In the genomic region with DNA sequence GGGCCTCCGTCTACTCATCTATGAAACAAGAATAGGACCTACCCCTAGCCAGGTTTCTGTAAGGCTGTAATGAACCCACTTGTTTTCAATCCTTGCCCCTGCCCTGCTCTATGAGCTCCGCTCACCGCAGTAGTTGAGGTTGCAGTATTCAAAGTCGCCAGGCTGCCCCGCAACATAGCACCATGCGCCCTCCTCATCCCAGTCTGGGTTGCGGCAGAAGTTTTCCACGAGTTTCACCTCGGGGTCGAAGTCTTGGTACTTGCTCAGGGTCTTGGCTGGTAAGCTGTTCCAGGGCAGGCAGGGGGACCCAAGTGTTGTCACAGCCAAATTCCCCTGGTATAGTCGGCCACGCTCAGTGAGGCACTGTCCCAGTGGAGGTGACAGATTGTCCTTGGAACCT, we compare ENCODE assay signal across 21 mouse cellular contexts. TPM values are rescaled to one million over a fixed set of nuclear protein-coding genes. Genes with fewer than 3 reads are reported as not detected.
A peak's percentile ranks its signal among the peaks of the same experiment; 100 is the strongest.
DNase-seq lines count a peak whose midpoint lies in the region; ATAC-seq and TF ChIP-seq lines count a peak whose summit lies in the region.
"Had no signal": no experiment of that assay in that cellular context is flagged by ENCODE, and none has a peak within 500 bp of the region (broad histone marks: within the 10 kb centered on the region; RNA-seq: fewer than 3 reads in every experiment).

No protein-coding gene starts in this region.

- peaks cover 55% of the 10 kb centered on the region for H3K36me3 ChIP-seq in liver, adult 2 months (ENCODE audit: control insufficient read depth, insufficient read depth, low read length)
- peaks cover 12% of the 10 kb centered on the region; the same call in 1 of the 2 replicates for H3K36me3 ChIP-seq in liver, postnatal 0 days (replicated peaks; ENCODE audit: insufficient read depth, low read length)
- no peaks in the 10 kb centered on the region for H3K36me3 ChIP-seq in E14TG2a.4 (ENCODE audit: insufficient read depth, low read length)
- H3K36me3 ChIP-seq: embryonic facial prominence, embryonic 10.5 days; embryonic facial prominence, embryonic 12.5 days; forebrain, embryonic 15.5 days; G1E had no signal

- ATAC-seq in liver, postnatal 0 days, result no peak
- ATAC-seq: activated CD4-positive, CD25-positive, alpha-beta regulatory T cell, adult 4 months; forebrain, embryonic 13.5 days; forebrain, embryonic 15.5 days; forebrain, postnatal 0 days had no signal

- H3K4me2 ChIP-seq in liver, postnatal 0 days (ENCODE audit: low read depth, low read length), result no peak overlapping the region
- H3K4me2 ChIP-seq: embryonic facial prominence, embryonic 12.5 days; forebrain, embryonic 13.5 days; forebrain, embryonic 15.5 days had no signal

- peak overlapping the region; percentile 20; the same call in 1 of the 2 replicates for H3K27ac ChIP-seq in liver, adult 2 months (replicated peaks; ENCODE audit: insufficient read depth, low read depth, low read length)
- H3K27ac ChIP-seq in liver, postnatal 0 days (ENCODE audit: low read depth), result no peak overlapping the region
- H3K27ac ChIP-seq: embryonic facial prominence, embryonic 10.5 days; embryonic facial prominence, embryonic 12.5 days; forebrain, embryonic 13.5 days; forebrain, embryonic 15.5 days had no signal

- no peaks in the 10 kb centered on the region for H3K27me3 ChIP-seq in liver, adult 2 months (ENCODE audit: control insufficient read depth, insufficient read depth, low read length)
- H3K27me3 ChIP-seq in liver, postnatal 0 days (ENCODE audit: insufficient read depth, low read length), result no peaks in the 10 kb centered on the region
- H3K27me3 ChIP-seq in E14TG2a.4 (ENCODE audit: insufficient read depth, low read length), result peaks cover 6% of the 10 kb centered on the region
- H3K27me3 ChIP-seq: embryonic facial prominence, embryonic 12.5 days; forebrain, embryonic 13.5 days; forebrain, embryonic 15.5 days; Patski had no signal

- TF ChIP-seq POLR2A in liver, adult 2 months (IDR thresholded peaks at IDR 0.05; ENCODE audit: extremely low read depth, insufficient read depth, low read length), result 0 out of 2 replicates have a peak, but pooled peaks have one; percentile 4

- 84% methylated on average over 12 of the region's 12 CpGs for WGBS in liver, adult 2 months
- 88% methylated on average over 12 of the region's 12 CpGs for WGBS in liver, postnatal 0 days (ENCODE audit: insufficient replicate concordance)

- H3K4me3 ChIP-seq in liver, adult 2 months (ENCODE audit: insufficient read depth, low read depth, low read length), result no peak overlapping the region
- no peak overlapping the region for H3K4me3 ChIP-seq in liver, postnatal 0 days (ENCODE audit: low read depth, low read length)
- H3K4me3 ChIP-seq in E14TG2a.4 (replicated peaks; ENCODE audit: low read length), result peak overlapping the region; percentile 49
- H3K4me3 ChIP-seq: embryonic facial prominence, embryonic 10.5 days; embryonic facial prominence, embryonic 12.5 days; forebrain, embryonic 13.5 days; forebrain, embryonic 15.5 days had no signal

- TF ChIP-seq CTCF in liver, adult 2 months (IDR thresholded peaks at IDR 0.05; ENCODE audit: low read depth, low read length), result no peak
- TF ChIP-seq CTCF in liver, postnatal 0 days (IDR thresholded peaks at IDR 0.05; ENCODE audit: low read depth), result no peak
- no peak for TF ChIP-seq CTCF in E14TG2a.4 (conservative IDR thresholded peaks at IDR 0.05; ENCODE audit: low read length)

- H3K79me2 ChIP-seq in liver, adult 2 months (ENCODE audit: control insufficient read depth, insufficient read depth, low read length), result peaks cover 9% of the 10 kb centered on the region; the same call in 1 of the 2 replicates

- H3K9ac ChIP-seq in liver, adult 2 months (ENCODE audit: low read depth, low read length), result peak overlapping the region; percentile 41
- H3K9ac ChIP-seq in liver, postnatal 0 days (replicated peaks), result no peak overlapping the region
- H3K9ac ChIP-seq: embryonic facial prominence, embryonic 12.5 days; forebrain, embryonic 13.5 days; forebrain, embryonic 15.5 days; forebrain, postnatal 0 days had no signal

- DNase-seq in adrenal gland, postnatal 36 days, result peak; percentile 38 to 45
- DNase-seq in adrenal gland, postnatal 25 days, result no peak
- no peak for DNase-seq in liver, adult 2 months (ENCODE audit: extremely low read depth, low read depth, low spot score)
- DNase-seq in liver, postnatal 0 days, result no peak
- DNase-seq in right cerebral cortex, postnatal 14 days, result no peak
- DNase-seq: adrenal gland, postnatal 14 days; cerebellum, adult 11-12 months; cerebellum, adult 2 months; cerebellum, adult 9-10 months; cerebellum, postnatal 10 days; cerebellum, postnatal 25 days; forebrain, postnatal 0 days had no signal

- peaks cover 38% of the 10 kb centered on the region for H3K4me1 ChIP-seq in liver, adult 2 months (ENCODE audit: control insufficient read depth, insufficient read depth, low read length)
- H3K4me1 ChIP-seq in liver, postnatal 0 days (ENCODE audit: insufficient read depth), result peaks cover 20% of the 10 kb centered on the region
- H3K4me1 ChIP-seq in E14TG2a.4 (replicated peaks; ENCODE audit: low read depth, low read length), result peaks cover 55% of the 10 kb centered on the region
- H3K4me1 ChIP-seq: embryonic facial prominence, embryonic 10.5 days; embryonic facial prominence, embryonic 12.5 days; forebrain, embryonic 13.5 days; forebrain, embryonic 15.5 days had no signal

- H3K9me3 ChIP-seq in liver, postnatal 0 days (ENCODE audit: low read length), result no peaks in the 10 kb centered on the region
- no peaks in the 10 kb centered on the region for H3K9me3 ChIP-seq in E14TG2a.4 (ENCODE audit: low read length)
- H3K9me3 ChIP-seq: embryonic facial prominence, embryonic 10.5 days; embryonic facial prominence, embryonic 12.5 days; forebrain, embryonic 13.5 days; forebrain, embryonic 15.5 days; G1E had no signal

- TF ChIP-seq EP300 in liver, postnatal 0 days (IDR thresholded peaks at IDR 0.05; ENCODE audit: low read depth), result no peak

RNA-seq across cellular contexts. Expression of gene F2, which starts 5.8 kb away (rescaled TPM):
- total RNA-seq in adrenal gland, postnatal 36 days (2021), result 1 to 10 TPM in 1 of 2 experiments, under 1 TPM in 1; 0.20 to 1.1 TPM
- 0.15 and 13.7 TPM in 2 replicates for total RNA-seq in adrenal gland, postnatal 25 days (2021)
- total RNA-seq in liver, adult 2 months (2014; rRNA removed), result 1,668 and 1,838 TPM in 2 replicates
- 2,018 and 2,057 TPM in 2 replicates for polyA plus RNA-seq in liver, adult 2 months (2012; rRNA removed)
- 1,300 and 1,356 TPM in 2 replicates for polyA plus RNA-seq in liver, postnatal 0 days (2015; fragmentation: Nextera tagmentation; extraction: Ambion mirVana)
- total RNA-seq: forebrain, postnatal 0 days had no signal
- polyA plus RNA-seq: forebrain, embryonic 11.5 days; forebrain, postnatal 0 days; Patski had no signal

RNA-seq across cellular contexts. Expression of gene Zfp408, which starts 19.2 kb away (rescaled TPM):
- total RNA-seq in adrenal gland, postnatal 36 days (2021), result 10 to 100 TPM in 1 of 2 experiments, 1 to 10 TPM in 1; 9.7 to 11.6 TPM
- total RNA-seq in adrenal gland, postnatal 25 days (2021), result 14.5 and 15.5 TPM in 2 replicates
- total RNA-seq in liver, adult 2 months (2014; rRNA removed), result 2.2 and 2.8 TPM in 2 replicates
- polyA plus RNA-seq in liver, adult 2 months (2012; rRNA removed), result 3.8 and 6.6 TPM in 2 replicates
- polyA plus RNA-seq in liver, postnatal 0 days (2015; fragmentation: Nextera tagmentation; extraction: Ambion mirVana), result 1.8 and 2.1 TPM in 2 replicates

RNA-seq across cellular contexts. Expression of gene Arhgap1, which starts 19.3 kb away (rescaled TPM):
- 10 to 100 TPM; 63.7 to 68.4 TPM for total RNA-seq in adrenal gland, postnatal 36 days (2021)
- total RNA-seq in adrenal gland, postnatal 25 days (2021), result 58.7 and 68.6 TPM in 2 replicates
- total RNA-seq in liver, adult 2 months (2014; rRNA removed), result 6.5 and 8.8 TPM in 2 replicates
- 12.9 and 18.7 TPM in 2 replicates for polyA plus RNA-seq in liver, adult 2 months (2012; rRNA removed)
- polyA plus RNA-seq in liver, postnatal 0 days (2015; fragmentation: Nextera tagmentation; extraction: Ambion mirVana), result 27.3 and 28.1 TPM in 2 replicates

Comparison
In these comparisons a context has a peak if more than half of its experiments do, and no peak if none do; other contexts are left out.
1. DNase-seq: peak in adrenal gland, postnatal 36 days (2 of 2); none in adrenal gland, postnatal 25 days (single experiment), liver, adult 2 months (single experiment), liver, postnatal 0 days (single experiment) and right cerebral cortex, postnatal 14 days (single experiment).
2. RNA of gene F2, which starts 5.8 kb away (total RNA-seq): 1,668 to 1,838 TPM in liver, adult 2 months; 0.20 to 1.1 TPM in adrenal gland, postnatal 36 days and 0.15 to 13.7 TPM in adrenal gland, postnatal 25 days; every median in the first group is over 100 times any median in the second.